Mouse (Mus musculus) liver, embryonic 14.5 days (tissue): ENCODE data around the gene Cpa5. TPM values are rescaled to one million over a fixed set of nuclear protein-coding genes. Genes with fewer than 3 reads are reported as not detected.

Experiments used
- ATAC-seq: fragments of 200-750 bp; cut with Nextera tagmentation; 2 replicates; pipeline ENCODE4 v1.8.0; 2017; ENCODE audit warnings: moderate number of reproducible peaks, mild to moderate bottlenecking, moderate library complexity; ENCODE audit not compliant: insufficient read depth
- DNase-seq, 3 experiments: peaks; one replicate each; pipeline ENCODE4 v3.0.0-alpha.2; 2012 to 2013; ENCODE audit warnings: low read depth in 3 of 3, low spot score in 3 of 3
- H3K27ac ChIP-seq: fragments of 300-500 bp; sonication (generic); 2 replicates; pipeline ENCODE4 v1.5.1; 2014; ENCODE audit warnings: moderate library complexity, mild to moderate bottlenecking, control low read depth, inconsistent platforms
- H3K27me3 ChIP-seq: fragments of 300-500 bp; sonication (generic); 2 replicates; pipeline ENCODE4 v1.6.1; 2014; ENCODE audit warnings: mild to moderate bottlenecking, low read length, moderate library complexity; ENCODE audit not compliant: control insufficient read depth, insufficient read depth
- H3K36me3 ChIP-seq: fragments of 300-500 bp; sonication (generic); replicated peaks from 2 replicates; pipeline ENCODE4 v1.6.1; 2014; ENCODE audit warnings: low read depth; ENCODE audit not compliant: control insufficient read depth, insufficient read depth
- H3K4me1 ChIP-seq, 2 experiments: fragments of 200-500 bp in 1 of 2; fragments of 300-500 bp in 1 of 2; sonication (generic) in 1 of 2; replicated peaks; 2 replicates each; pipeline ENCODE4 v1.6.1; 2012 to 2014; ENCODE audit warnings: antibody characterized with exemption in 1 of 2, inconsistent platforms in 1 of 2, low read length in 1 of 2; ENCODE audit not compliant: control insufficient read depth in 2 of 2, insufficient read depth in 2 of 2
- H3K4me2 ChIP-seq: fragments of 300-500 bp; sonication (generic); 2 replicates; pipeline ENCODE4 v1.6.1; 2014; ENCODE audit warnings: low read depth, mild to moderate bottlenecking, control low read depth, moderate library complexity
- H3K4me3 ChIP-seq, 2 experiments: fragments of 200-500 bp in 1 of 2; fragments of 300-500 bp in 1 of 2; sonication (generic) in 1 of 2; 2 replicates each; pipeline ENCODE4 v1.5.1; 2012 to 2014; ENCODE audit warnings: low read depth in 2 of 2, low read length in 2 of 2, mild to moderate bottlenecking in 2 of 2, control low read depth in 1 of 2, inconsistent platforms in 1 of 2, moderate library complexity in 1 of 2; ENCODE audit not compliant: insufficient read depth in 1 of 2
- H3K9ac ChIP-seq: fragments of 300-500 bp; sonication (generic); replicated peaks from 2 replicates; pipeline ENCODE4 v1.6.1; 2014; ENCODE audit warnings: mild to moderate bottlenecking, control low read depth, moderate library complexity
- H3K9me3 ChIP-seq: fragments of 300-500 bp; sonication (generic); 2 replicates; pipeline ENCODE4 v1.6.1; 2016; ENCODE audit warnings: low read length, mixed read lengths; ENCODE audit not compliant: control insufficient read depth
- CTCF ChIP-seq: IDR thresholded peaks from 2 replicates; pipeline ENCODE4 v1.5.1; 2016; ENCODE audit warnings: antibody characterized with exemption, low read depth, control low read depth
- EP300 ChIP-seq: IDR thresholded peaks from 2 replicates; pipeline ENCODE4 v1.6.1; 2016; ENCODE audit warnings: antibody characterized with exemption, low read depth
- WGBS: fragments of 180-500 bp; shearing (Covaris S2); extraction: QIAGEN DNeasy Blood & Tissue Kit; methylation state at CpG from one replicate; pipeline ENCODE4 v1.1.7; 2014; ENCODE audit not compliant: insufficient replicate concordance; 5-methylcytosine and 5-hydroxymethylcytosine counted together
- polyA plus RNA-seq, 2 experiments: library from polyadenylated mRNA; depleted of rRNA in 1 of 2; stranded (reverse) in 1 of 2; unstranded in 1 of 2; fragments of >200 nt; fragmentation: Nextera tagmentation in 1 of 2; extraction: Ambion mirVana in 1 of 2; gene quantifications; 2 replicates each; pipeline versions ENCODE4 v1.2.1 to v1.2.3; 2012 to 2014

Cpa5 gene
- polyA plus RNA-seq, 2 experiments = 0.02 TPM; not detected in 1

GRCm38 (mm10) chr6:30624763-30625162 lies 14.0 kb downstream of the Cpa5 start:
- DNase-seq = no peak

GRCm38 (mm10) chr6:30628152-30628551 lies 17.3 kb downstream of the Cpa5 start:
- TF ChIP-seq CTCF (no peak), EP300 (no peak)
- no peak overlapping the region for H3K4me3 ChIP-seq
- H3K36me3 ChIP-seq = no peaks in the 10 kb centered on the region
- DNase-seq = no peak
- H3K27ac ChIP-seq = no peak overlapping the region
- H3K9ac ChIP-seq = no peak overlapping the region
- H3K4me1 ChIP-seq = no peaks in the 10 kb centered on the region
- ATAC-seq = no peak
- no peaks in the 10 kb centered on the region for H3K9me3 ChIP-seq
- H3K27me3 ChIP-seq = no peaks in the 10 kb centered on the region
- H3K4me2 ChIP-seq = no peak overlapping the region
- 62% methylated on average over 6 of the region's 6 CpGs for WGBS

More at GRCm38 (mm10) chr6:30624763-30625162, 14.0 kb downstream of the Cpa5 start:
- TF ChIP-seq CTCF = no peak
- no peak for TF ChIP-seq EP300
- WGBS = 71% methylated on average over 9 of the region's 9 CpGs
- no peak for ATAC-seq
- Histone ChIP-seq H3K9me3 (no peaks in the 10 kb centered on the region), H3K27me3 (no peaks in the 10 kb centered on the region; the same call in 1 of the 2 replicates), H3K9ac (no peak overlapping the region), H3K27ac (no peak overlapping the region), H3K4me1 (no peaks in the 10 kb centered on the region), H3K4me2 (no peak overlapping the region), H3K36me3 (no peaks in the 10 kb centered on the region), H3K4me3 (no peak overlapping the region)

GRCm38 (mm10) chr6:30629989-30630388 lies 19.2 kb downstream of the Cpa5 start:
- WGBS = 68% methylated on average over 1 of the region's 1 CpGs
- TF ChIP-seq CTCF (no peak), EP300 (no peak)
- no peaks in the 10 kb centered on the region for H3K36me3 ChIP-seq
- DNase-seq = no peak
- H3K9ac ChIP-seq = no peak overlapping the region
- ATAC-seq = no peak
- H3K4me1 ChIP-seq = no peaks in the 10 kb centered on the region
- no peaks in the 10 kb centered on the region for H3K27me3 ChIP-seq
- no peak overlapping the region for H3K27ac ChIP-seq
- no peak overlapping the region for H3K4me2 ChIP-seq
- no peak overlapping the region for H3K4me3 ChIP-seq
- H3K9me3 ChIP-seq = no peaks in the 10 kb centered on the region

GRCm38 (mm10) chr6:30635361-30635862 lies 24.6 kb downstream of the Cpa5 start:
- Histone ChIP-seq H3K9ac (no peak overlapping the region), H3K36me3 (no peaks in the 10 kb centered on the region), H3K9me3 (no peaks in the 10 kb centered on the region), H3K4me2 (no peak overlapping the region), H3K4me3 (no peak overlapping the region), H3K27me3 (no peaks in the 10 kb centered on the region), H3K27ac (no peak overlapping the region), H3K4me1 (peaks cover 0 to 19% of the 10 kb centered on the region in 2 experiments; a peak in 2 of 4 replicates)
- ATAC-seq = no peak
- no peak for TF ChIP-seq CTCF
- no peak for TF ChIP-seq EP300
- WGBS = 50% methylated on average over 8 of the region's 8 CpGs
- peak in 1 of 3 experiments; percentile 6 for DNase-seq

GRCm38 (mm10) chr6:30636186-30636842 lies 25.5 kb downstream of the Cpa5 start:
- ATAC-seq = no peak
- no peak overlapping the region for H3K27ac ChIP-seq
- 49% methylated on average over 4 of the region's 4 CpGs for WGBS

More at GRCm38 (mm10) chr6:30636186-30636842, 25.5 kb downstream of the Cpa5 start:
- H3K4me3 ChIP-seq = no peak overlapping the region
- peaks cover 0 to 19% of the 10 kb centered on the region in 2 experiments; a peak in 2 of 4 replicates for H3K4me1 ChIP-seq
- DNase-seq = no peak
- H3K36me3 ChIP-seq = no peaks in the 10 kb centered on the region
- no peak overlapping the region for H3K4me2 ChIP-seq
- no peaks in the 10 kb centered on the region for H3K27me3 ChIP-seq
- no peak overlapping the region for H3K9ac ChIP-seq
- TF ChIP-seq CTCF = no peak
- TF ChIP-seq EP300 = no peak
- no peaks in the 10 kb centered on the region for H3K9me3 ChIP-seq
